Mouse (Mus musculus) spleen, embryonic (tissue): Measurements from ENCODE around the gene Hipk3.

Experiments used
- CTCF ChIA-PET: fragments of 350-600 bp; sonication (Branson Sonifier 250); formaldehyde crosslinking; loops from one replicate; lab custom pipeline; 2022; lab: Charles Lee

The Hipk3 gene

GRCm38 (mm10) chr2:104420805-104421204 lies 73.4 kb downstream of the Hipk3 start:
- CTCF ChIA-PET, result no interaction called here

- CTCF ChIA-PET, result no interaction called here
Measured at GRCm38 (mm10) chr2:104419999-104420398, 74.2 kb downstream of the Hipk3 start.

GRCm38 (mm10) chr2:104419411-104419810 lies 74.8 kb downstream of the Hipk3 start:
- CTCF ChIA-PET, result no interaction called here

- CTCF ChIA-PET, result no interaction called here
Measured at GRCm38 (mm10) chr2:104413011-104413410, 81.2 kb downstream of the Hipk3 start.

- CTCF ChIA-PET, result no interaction called here
Measured at GRCm38 (mm10) chr2:104412496-104412895, 81.8 kb downstream of the Hipk3 start.

- CTCF ChIA-PET, result no interaction called here
Measured at GRCm38 (mm10) chr2:104411806-104412205, 82.4 kb downstream of the Hipk3 start.

GRCm38 (mm10) chr2:104410963-104411545 lies 83.2 kb downstream of the Hipk3 start, which contains the start of gene D430041D05Rik:
Gene D430041D05Rik, minus strand, starts transcription at chr2:104411013.
- CTCF ChIA-PET, result no interaction called here

GRCm38 (mm10) chr2:104409851-104410821 lies 84.1 kb downstream of the Hipk3 start:
- CTCF ChIA-PET, result no interaction called here

- CTCF ChIA-PET, result no interaction called here
Measured at GRCm38 (mm10) chr2:104408351-104408750, 85.9 kb downstream of the Hipk3 start.

- CTCF ChIA-PET, result no interaction called here
Measured at GRCm38 (mm10) chr2:104407913-104408312, 86.3 kb downstream of the Hipk3 start.

- CTCF ChIA-PET, result no interaction called here
Measured at GRCm38 (mm10) chr2:104404036-104404435, 90.2 kb downstream of the Hipk3 start.

GRCm38 (mm10) chr2:104398651-104399290 lies 95.5 kb downstream of the Hipk3 start:
- CTCF ChIA-PET, result interaction anchor here (0.6 kb wide), 1 partner anchor 45 kb away, joined by 5 read pairs; no protein-coding TSS in a partner anchor

- CTCF ChIA-PET, result no interaction called here
Measured at GRCm38 (mm10) chr2:104395961-104396360, 98.3 kb downstream of the Hipk3 start.

- CTCF ChIA-PET, result no interaction called here
Measured at GRCm38 (mm10) chr2:104394769-104395168, 99.5 kb downstream of the Hipk3 start.

- CTCF ChIA-PET, result no interaction called here
Measured at GRCm38 (mm10) chr2:104392700-104393312, 101.4 kb downstream of the Hipk3 start.

- CTCF ChIA-PET, result interaction anchor here (0.6 kb wide), 1 partner anchor 280 kb away, joined by 3 read pairs; no protein-coding TSS in a partner anchor
Measured at GRCm38 (mm10) chr2:104389231-104389630, 105.0 kb downstream of the Hipk3 start.

- CTCF ChIA-PET, result no interaction called here
Measured at GRCm38 (mm10) chr2:104385941-104386340, 108.3 kb downstream of the Hipk3 start.

- CTCF ChIA-PET, result no interaction called here
Measured at GRCm38 (mm10) chr2:104383589-104383988, 110.7 kb downstream of the Hipk3 start.

- CTCF ChIA-PET, result no interaction called here
Measured at GRCm38 (mm10) chr2:104382813-104383212, 111.4 kb downstream of the Hipk3 start.

GRCm38 (mm10) chr2:104379304-104379703 lies 114.9 kb downstream of the Hipk3 start:
- CTCF ChIA-PET, result no interaction called here

- CTCF ChIA-PET, result no interaction called here
Measured at GRCm38 (mm10) chr2:104378791-104379190, 115.5 kb downstream of the Hipk3 start.

GRCm38 (mm10) chr2:104377990-104378389 lies 116.3 kb downstream of the Hipk3 start:
- CTCF ChIA-PET, result no interaction called here
